Comparison of ENCODE assay signal across 9 mouse cellular contexts in genomic region chr10:95143446-95144114, GRCm38 (mm10).
A peak's percentile ranks its signal among the peaks of the same experiment; 100 is the strongest.
DNase-seq lines count a peak whose midpoint lies in the region; ATAC-seq lines count a peak whose summit lies in the region.
"Had no signal": no experiment of that assay in that cellular context is flagged by ENCODE, and none has a peak within 500 bp of the region (broad histone marks: within the 10 kb centered on the region; RNA-seq: fewer than 3 reads in every experiment).

No protein-coding gene starts in this region.

- no peaks in the 10 kb centered on the region for H3K27me3 ChIP-seq in heart, embryonic 12.5 days (replicated peaks)
- H3K27me3 ChIP-seq in embryonic facial prominence, embryonic 10.5 days (replicated peaks; ENCODE audit: low read depth, poor library complexity, severe bottlenecking), result no peaks in the 10 kb centered on the region
- H3K27me3 ChIP-seq in hindbrain, embryonic 14.5 days (ENCODE audit: control insufficient read depth, insufficient read depth, low read length), result no peaks in the 10 kb centered on the region
- H3K27me3 ChIP-seq in midbrain, embryonic 15.5 days (replicated peaks), result no peaks in the 10 kb centered on the region
- H3K27me3 ChIP-seq: liver, embryonic 15.5 days had no signal

- H3K4me3 ChIP-seq in heart, embryonic 12.5 days, result no peak overlapping the region
- H3K4me3 ChIP-seq in embryonic facial prominence, embryonic 10.5 days, result no peak overlapping the region
- no peak overlapping the region for H3K4me3 ChIP-seq in hindbrain, embryonic 14.5 days (replicated peaks; ENCODE audit: low read length)
- no peak overlapping the region for H3K4me3 ChIP-seq in midbrain, embryonic 15.5 days
- H3K4me3 ChIP-seq: liver, embryonic 15.5 days had no signal

- H3K9me3 ChIP-seq in heart, embryonic 12.5 days (replicated peaks), result no peaks in the 10 kb centered on the region
- H3K9me3 ChIP-seq in embryonic facial prominence, embryonic 10.5 days, result no peaks in the 10 kb centered on the region
- no peaks in the 10 kb centered on the region for H3K9me3 ChIP-seq in hindbrain, embryonic 14.5 days (ENCODE audit: control insufficient read depth, low read length)
- no peaks in the 10 kb centered on the region for H3K9me3 ChIP-seq in midbrain, embryonic 15.5 days
- H3K9me3 ChIP-seq: liver, embryonic 15.5 days had no signal

- WGBS in heart, embryonic 12.5 days, result 16% methylated on average over 2 of the region's 2 CpGs
- WGBS in embryonic facial prominence, embryonic 10.5 days, result 15% methylated on average over 2 of the region's 2 CpGs
- 6% methylated on average over 2 of the region's 2 CpGs for WGBS in hindbrain, embryonic 14.5 days
- WGBS in midbrain, embryonic 15.5 days, result 9% methylated on average over 2 of the region's 2 CpGs

- H3K9ac ChIP-seq in heart, embryonic 12.5 days, result peak overlapping the region; percentile 14; the same call in 1 of the 2 replicates
- peak overlapping the region; percentile 35; the same call in 1 of the 2 replicates for H3K9ac ChIP-seq in hindbrain, embryonic 14.5 days
- H3K9ac ChIP-seq in midbrain, embryonic 15.5 days, result no peak overlapping the region
- H3K9ac ChIP-seq: liver, embryonic 15.5 days had no signal

- peak overlapping the region; percentile 92 for H3K27ac ChIP-seq in heart, embryonic 12.5 days (ENCODE audit: poor library complexity, severe bottlenecking)
- H3K27ac ChIP-seq in embryonic facial prominence, embryonic 10.5 days (replicated peaks), result peak overlapping the region; percentile 66
- peak overlapping the region; percentile 67 for H3K27ac ChIP-seq in hindbrain, embryonic 14.5 days
- peak overlapping the region; percentile 49 for H3K27ac ChIP-seq in midbrain, embryonic 15.5 days
- H3K27ac ChIP-seq: liver, embryonic 15.5 days had no signal

- H3K4me1 ChIP-seq in heart, embryonic 12.5 days (replicated peaks), result peaks cover 67% of the 10 kb centered on the region
- H3K4me1 ChIP-seq in embryonic facial prominence, embryonic 10.5 days, result peaks cover 59% of the 10 kb centered on the region
- H3K4me1 ChIP-seq in hindbrain, embryonic 14.5 days (replicated peaks; ENCODE audit: control insufficient read depth, insufficient read depth, low read length), result peaks cover 30% of the 10 kb centered on the region
- H3K4me1 ChIP-seq in midbrain, embryonic 15.5 days, result peaks cover 47% of the 10 kb centered on the region

- H3K36me3 ChIP-seq in heart, embryonic 12.5 days, result no peaks in the 10 kb centered on the region
- H3K36me3 ChIP-seq in embryonic facial prominence, embryonic 10.5 days (replicated peaks), result no peaks in the 10 kb centered on the region
- H3K36me3 ChIP-seq in hindbrain, embryonic 14.5 days (replicated peaks; ENCODE audit: control insufficient read depth, insufficient read depth), result no peaks in the 10 kb centered on the region
- no peaks in the 10 kb centered on the region for H3K36me3 ChIP-seq in midbrain, embryonic 15.5 days (replicated peaks)
- H3K36me3 ChIP-seq: liver, embryonic 15.5 days had no signal

- DNase-seq in heart, adult 9 months (ENCODE audit: low spot score in 2 of 2), result no peak
- no peak for DNase-seq in embryonic facial prominence, embryonic 10.5 days (ENCODE audit: low spot score)
- no peak for DNase-seq in hindbrain, embryonic 14.5 days (ENCODE audit: low spot score)
- DNase-seq in left cerebral cortex, adult 18-20 months (ENCODE audit: low spot score in 2 of 2), result no peak
- no peak for DNase-seq in c-Kit-positive CD71-positive TER-119-positive erythroid progenitor cells, embryonic 14.5 days (ENCODE audit: low spot score)
- DNase-seq in cerebellum, adult 18-20 months, result no peak

- 0 out of 2 replicates have a peak, but pooled peaks have one; percentile 7 for ATAC-seq in heart, embryonic 12.5 days (ENCODE audit: insufficient number of reproducible peaks, low FRiP score)
- no peak for ATAC-seq in hindbrain, embryonic 14.5 days (ENCODE audit: low FRiP score)
- ATAC-seq in midbrain, embryonic 15.5 days (replicated peaks), result no peak; the same call in 1 of the 2 replicates

- peak overlapping the region; percentile 18; the same call in 1 of the 2 replicates for H3K4me2 ChIP-seq in heart, embryonic 12.5 days
- peak overlapping the region; percentile 8; the same call in 1 of the 2 replicates for H3K4me2 ChIP-seq in hindbrain, embryonic 14.5 days (replicated peaks)
- H3K4me2 ChIP-seq in midbrain, embryonic 15.5 days, result no peak overlapping the region
- H3K4me2 ChIP-seq: liver, embryonic 15.5 days had no signal
